ENCODE assay signal across 7 mouse cellular contexts in genomic region chr7:139484206-139484955, GRCm38 (mm10).
A peak's percentile ranks its signal among the peaks of the same experiment; 100 is the strongest.
DNase-seq lines count a peak whose midpoint lies in the region; ATAC-seq and TF ChIP-seq lines count a peak whose summit lies in the region.

No protein-coding gene starts in this region.

- peak; percentile 60 for DNase-seq in 3T3-L1 (ENCODE audit: low read depth, low spot score)
- DNase-seq in CH12.LX (ENCODE audit: extremely low read depth), result peak; percentile 22
- DNase-seq in cerebellum, postnatal 10 days, result peak; percentile 79 to 80
- DNase-seq in gastrocnemius, postnatal 14 days, result peak; percentile 40
- DNase-seq in layer of hippocampus, adult 2 months (ENCODE audit: low spot score in 2 of 2), result peak; percentile 59 to 74
- peak; percentile 48 for DNase-seq in skeletal muscle tissue, adult 2 months (ENCODE audit: low read depth, low spot score)

- peaks cover 0 to 16% of the 10 kb centered on the region in 2 experiments for H3K36me3 ChIP-seq in CH12.LX (replicated peaks in 1 of 2; ENCODE audit: control insufficient read depth in 1 of 2, insufficient read depth in 1 of 2, low read length in 1 of 2)

- TF ChIP-seq RAD21 in CH12.LX (IDR thresholded peaks at IDR 0.05; ENCODE audit: low read depth, low read length), result peak; percentile 56

- H3K4me1 ChIP-seq in CH12.LX (ENCODE audit: control insufficient read depth in 1 of 2, insufficient read depth in 2 of 2), result 0 out of 4 replicates have a peak, but pooled peaks cover 0 to 5% of the 10 kb centered on the region in 2 experiments

- peak; percentile 33 to 71; a peak in 3 of 4 replicates for TF ChIP-seq CTCF in CH12.LX (conservative IDR thresholded peaks at IDR 0.05 in 1 of 2, IDR thresholded peaks at IDR 0.05 in 1 of 2; ENCODE audit: low read depth in 2 of 2, low read length in 2 of 2)
- peak; percentile 95 for TF ChIP-seq CTCF in layer of hippocampus, adult 2 months (conservative IDR thresholded peaks at IDR 0.05)

- in situ Hi-C loops in CH12.LX (cut with MboI; ENCODE audit: low pct_ligation_motif_present, low pct_unique_long_range_greater_than_20kb, low sequenced_read_pairs), result loop anchor here (25.0 kb wide), 2 partner anchors 372 to 403 kb away; partner anchors contain the start of gene Kndc1

- no peak overlapping the region for H3K27ac ChIP-seq in CH12.LX (ENCODE audit: insufficient read depth, low read depth)
- H3K27ac ChIP-seq in layer of hippocampus, adult 2 months, result 0 out of 2 replicates have a peak overlapping the region, but pooled peaks have one; percentile 19

- H3K4me3 ChIP-seq in CH12.LX (replicated peaks in 1 of 3; ENCODE audit: low read depth in 2 of 3, low read length in 2 of 3, poor library complexity in 1 of 3), result no peak overlapping the region
- H3K4me3 ChIP-seq in layer of hippocampus, adult 2 months, result no peak overlapping the region

- H3K4me2 ChIP-seq in CH12.LX (ENCODE audit: insufficient read depth, low read depth, poor library complexity, severe bottlenecking), result no peak overlapping the region

- TF ChIP-seq EP300 in CH12.LX (IDR thresholded peaks at IDR 0.05; ENCODE audit: low read length), result no peak

- no peaks in the 10 kb centered on the region for H3K79me2 ChIP-seq in CH12.LX (replicated peaks; ENCODE audit: control insufficient read depth, extremely low read depth, insufficient read depth, poor library complexity, severe bottlenecking)

- peak; percentile 82 for ATAC-seq in megakaryocyte-erythroid progenitor cell, adult 5-6 weeks (replicated peaks; ENCODE audit: low FRiP score, low TSS enrichment, poor library complexity, severe bottlenecking)

- H3K9ac ChIP-seq in CH12.LX (ENCODE audit: insufficient read depth, low read depth), result no peak overlapping the region

- intact Hi-C loops in gastrocnemius, postnatal 14 days (cut with DNase I; ENCODE audit: low total_unique reads), result no loop called here

- no peaks in the 10 kb centered on the region for H3K27me3 ChIP-seq in CH12.LX (replicated peaks)

- dilution Hi-C loops in CH12.LX (cut with MboI; ENCODE audit: extremely low pct_ligation_motif_present, extremely low pct_unique_long_range_greater_than_20kb, low sequenced_read_pairs), result no loop called here

- no peaks in the 10 kb centered on the region for H3K9me3 ChIP-seq in CH12.LX (replicated peaks; ENCODE audit: low read length)

- TF ChIP-seq POLR2A in CH12.LX (IDR thresholded peaks at IDR 0.05; ENCODE audit: low read depth, low read length), result no peak

TF ChIP-seq in CH12.LX, 34 proteins besides CTCF, POLR2A, EP300 and RAD21:
- TF ChIP-seq SMC3 (IDR thresholded peaks at IDR 0.05; ENCODE audit: low read depth, low read length) (peak; percentile 38; the same call in 1 of the 2 replicates), NRF1 (IDR thresholded peaks at IDR 0.05; ENCODE audit: low read depth, low read length) (no peak)

Comparison
In these comparisons a context has a peak if more than half of its experiments do, and no peak if none do; other contexts are left out.
1. DNase-seq: peak in every context shown above with its lines; median percentile 80 in cerebellum, postnatal 10 days; 66 in layer of hippocampus, adult 2 months; 60 in 3T3-L1; 48 in skeletal muscle tissue, adult 2 months; 40 in gastrocnemius, postnatal 14 days; 22 in CH12.LX.